Mouse (Mus musculus) neural tube, embryonic 11.5 days (tissue): ENCODE results near the gene Ccdc73. TPM values are rescaled to one million over a fixed set of nuclear protein-coding genes. Genes with fewer than 3 reads are reported as not detected.
"Not testable (repeated sequence)": the region's sequence is repeated elsewhere in the genome, so short reads cannot be mapped to it uniquely, and the experiment has no call there.

ENCODE experiments used
- ATAC-seq: fragments of 200-750 bp; cut with Nextera tagmentation; 2 replicates; pipeline ENCODE4 v1.8.0; 2017; ENCODE audit warnings: moderate number of reproducible peaks, mild to moderate bottlenecking, moderate TSS enrichment, moderate library complexity; ENCODE audit not compliant: insufficient read depth, low FRiP score, low TSS enrichment
- DNase-seq: peaks from one replicate; pipeline ENCODE4 v3.0.0-alpha.2; 2015; ENCODE audit warnings: low spot score
- H3K27ac ChIP-seq: fragments of 300-500 bp; sonication (generic); 2 replicates; pipeline ENCODE4 v1.5.1; 2014; ENCODE audit warnings: low read depth, mild to moderate bottlenecking, low read length
- H3K27me3 ChIP-seq: fragments of 300-500 bp; sonication (generic); 2 replicates; pipeline ENCODE4 v1.6.1; 2014; ENCODE audit warnings: mild to moderate bottlenecking, low read length, mixed read lengths; ENCODE audit not compliant: control insufficient read depth, insufficient read depth
- H3K36me3 ChIP-seq: fragments of 300-500 bp; sonication (generic); 2 replicates; pipeline ENCODE4 v1.6.1; 2014; ENCODE audit warnings: mild to moderate bottlenecking, low read length, moderate library complexity, mixed read lengths; ENCODE audit not compliant: control insufficient read depth, insufficient read depth
- H3K4me1 ChIP-seq: fragments of 300-500 bp; sonication (generic); 2 replicates; pipeline ENCODE4 v1.6.1; 2014; ENCODE audit warnings: low read length, mixed read lengths; ENCODE audit not compliant: control insufficient read depth, insufficient read depth
- H3K4me2 ChIP-seq: fragments of 300-500 bp; sonication (generic); 2 replicates; pipeline ENCODE4 v1.6.1; 2014; ENCODE audit warnings: low read depth, mild to moderate bottlenecking, moderate library complexity
- H3K4me3 ChIP-seq: fragments of 300-500 bp; sonication (generic); 2 replicates; pipeline ENCODE4 v1.5.1; 2014; ENCODE audit warnings: low read depth, low read length
- H3K9ac ChIP-seq: fragments of 300-500 bp; sonication (generic); 2 replicates; pipeline ENCODE4 v1.6.1; 2014; ENCODE audit warnings: mild to moderate bottlenecking, low read length
- H3K9me3 ChIP-seq: fragments of 300-500 bp; sonication (generic); 2 replicates; pipeline ENCODE4 v1.6.1; 2016; ENCODE audit warnings: low read length; ENCODE audit not compliant: control insufficient read depth
- WGBS: fragments of 180-500 bp; shearing (Covaris S2); extraction: QIAGEN DNeasy Blood & Tissue Kit; methylation state at CpG from one replicate; pipeline ENCODE4 v1.1.7; 2014; 5-methylcytosine and 5-hydroxymethylcytosine counted together
- polyA plus RNA-seq: library from polyadenylated mRNA; unstranded; fragments of >200 nt; fragmentation: Nextera tagmentation; extraction: Ambion mirVana; gene quantifications from 2 replicates; pipeline ENCODE4 v1.2.1, GENCODE M21; 2014

Ccdc73 gene
- polyA plus RNA-seq, 1 experiment from 2014 or later, result 7.1 TPM

DNA sequence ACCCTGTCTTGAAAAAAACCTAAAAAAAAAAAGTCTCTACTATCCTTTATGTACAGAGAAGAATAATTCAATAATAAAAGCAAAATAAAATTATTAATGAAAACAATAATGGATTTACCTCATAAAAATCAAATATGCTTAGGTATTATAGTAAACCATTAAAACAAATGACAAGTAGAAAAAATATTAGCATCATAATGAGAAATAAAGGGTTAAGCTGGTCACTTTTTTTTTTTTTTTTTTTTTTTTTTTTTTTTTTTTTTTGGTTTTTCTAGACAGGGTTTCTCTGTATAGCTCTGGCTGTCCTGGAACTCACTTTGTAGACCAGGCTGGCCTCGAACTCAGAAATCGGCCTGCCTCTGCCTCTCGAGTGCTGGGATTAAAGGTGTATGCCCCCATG is 9.5 kb upstream of the Ccdc73 start:
- not testable (repeated sequence) for H3K9me3 ChIP-seq, H3K4me1 ChIP-seq, ATAC-seq, DNase-seq, H3K4me3 ChIP-seq, H3K4me2 ChIP-seq, H3K9ac ChIP-seq, H3K27ac ChIP-seq, H3K36me3 ChIP-seq, H3K27me3 ChIP-seq
- WGBS, result 94% methylated on average over 3 of the region's 3 CpGs

DNA sequence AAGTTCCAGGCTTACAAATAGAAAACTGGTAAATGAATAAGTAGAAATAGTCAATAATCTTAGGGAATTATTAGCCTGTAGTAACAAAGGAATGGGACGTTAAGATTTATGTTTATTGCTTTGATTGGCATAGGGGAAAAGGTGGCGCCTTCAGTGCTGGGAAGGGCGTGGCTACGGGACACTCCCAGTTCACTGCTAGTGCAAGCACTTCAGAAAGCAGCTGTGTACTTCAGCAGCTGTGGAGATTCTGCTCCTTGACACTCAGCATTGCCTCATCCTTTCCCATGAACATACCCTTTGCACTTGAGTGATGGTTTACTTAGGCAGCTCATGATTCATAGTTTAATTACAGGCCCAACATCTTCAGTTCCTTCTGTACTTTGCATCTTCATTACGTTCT is 8.5 kb upstream of the Ccdc73 start:
- Histone ChIP-seq H3K9ac (no peak overlapping the region), H3K4me2 (no peak overlapping the region), H3K27me3 (no peaks in the 10 kb centered on the region), H3K36me3 (no peaks in the 10 kb centered on the region), H3K4me1 (no peaks in the 10 kb centered on the region), H3K27ac (no peak overlapping the region), H3K4me3 (no peak overlapping the region), H3K9me3 (no peaks in the 10 kb centered on the region)
- ATAC-seq, result no peak
- 74% methylated on average over 5 of the region's 5 CpGs for WGBS
- DNase-seq, result no peak

DNA sequence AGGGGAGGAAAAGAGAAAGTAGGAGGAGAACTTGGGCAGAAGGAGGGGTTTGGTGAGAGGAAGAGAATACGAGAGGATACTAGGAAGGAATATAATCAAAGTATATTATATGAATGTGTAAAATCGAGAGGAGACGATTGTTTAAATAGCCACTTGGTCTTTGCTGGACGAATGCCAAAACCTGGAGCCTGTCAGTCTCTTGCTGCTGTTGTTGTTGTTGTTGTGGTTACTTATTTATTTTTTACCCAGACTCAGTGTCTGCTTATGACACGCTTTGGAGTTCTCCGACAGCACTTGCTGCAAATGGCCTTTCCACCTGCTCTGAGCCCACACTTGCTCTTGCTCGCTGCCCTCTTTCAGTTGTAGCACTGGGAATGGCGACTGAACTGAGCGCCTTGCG is 7.2 kb upstream of the Ccdc73 start:
- H3K27me3 ChIP-seq, result no peaks in the 10 kb centered on the region
- H3K4me3 ChIP-seq, result no peak overlapping the region
- 88% methylated on average over 10 of the region's 10 CpGs for WGBS
- no peak for DNase-seq
- no peak for ATAC-seq
- H3K4me2 ChIP-seq, result no peak overlapping the region
- no peaks in the 10 kb centered on the region for H3K9me3 ChIP-seq
- no peak overlapping the region for H3K27ac ChIP-seq
- H3K4me1 ChIP-seq, result no peaks in the 10 kb centered on the region
- no peak overlapping the region for H3K9ac ChIP-seq
- H3K36me3 ChIP-seq, result no peaks in the 10 kb centered on the region

DNA sequence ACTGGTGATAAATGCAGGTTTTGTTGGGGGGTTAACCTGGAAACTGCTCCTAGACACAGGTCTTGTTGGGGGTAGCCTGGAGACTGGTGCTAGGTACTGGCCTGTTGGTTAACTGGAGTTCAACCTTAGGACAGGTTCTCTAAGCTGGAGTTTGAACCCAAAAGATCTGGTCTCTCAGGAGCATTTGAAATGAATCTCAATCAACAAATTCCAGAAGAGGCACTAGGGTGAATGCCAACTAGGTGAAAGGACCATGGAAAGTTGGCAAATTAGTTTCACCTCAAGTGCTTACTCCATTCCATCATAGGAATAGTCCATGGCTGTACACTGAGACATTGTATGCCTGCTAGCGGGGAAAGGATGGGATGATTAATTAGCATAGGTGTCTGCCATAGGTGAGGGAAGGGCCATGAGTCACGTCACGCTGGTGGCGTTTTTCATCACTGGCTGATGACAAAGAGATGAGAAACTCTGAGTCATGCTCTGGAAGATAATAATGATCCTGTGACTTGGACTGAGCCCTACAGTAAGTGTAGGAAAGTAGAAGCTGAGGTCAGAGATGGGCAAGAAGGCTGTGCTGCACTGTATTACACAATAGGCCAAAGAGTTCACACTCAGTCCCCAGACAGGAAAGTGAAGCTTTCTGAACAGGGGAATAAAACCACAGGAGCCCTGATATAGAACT is 3.3 kb upstream of the Ccdc73 start:
- no peak for DNase-seq
- Histone ChIP-seq H3K27me3 (no peaks in the 10 kb centered on the region), H3K4me1 (no peaks in the 10 kb centered on the region), H3K9me3 (no peaks in the 10 kb centered on the region), H3K4me3 (no peak overlapping the region), H3K27ac (no peak overlapping the region), H3K36me3 (no peaks in the 10 kb centered on the region), H3K4me2 (no peak overlapping the region), H3K9ac (no peak overlapping the region)
- no peak for ATAC-seq
- WGBS, result 90% methylated on average over 4 of the region's 4 CpGs

DNA sequence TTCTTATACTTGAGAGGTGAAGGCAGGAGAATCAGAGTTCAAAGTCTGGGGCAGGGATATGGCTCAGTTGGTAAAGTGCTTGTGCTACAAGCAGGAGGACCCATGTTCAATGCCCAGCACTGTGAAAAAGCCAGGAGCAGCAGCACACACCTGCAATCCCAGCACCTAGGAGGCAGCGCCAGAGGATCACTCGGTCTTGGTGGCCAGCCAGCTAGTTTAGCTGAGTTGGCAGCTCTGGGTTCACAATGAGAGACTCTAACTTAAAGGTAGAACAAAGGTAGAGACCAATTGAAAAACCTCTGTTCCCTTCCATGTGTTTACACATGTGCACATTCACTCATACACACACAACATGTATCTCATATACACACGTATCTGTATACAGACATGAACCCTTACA is 1.5 kb downstream of the Ccdc73 start:
- no peak overlapping the region for H3K4me3 ChIP-seq
- no peak for DNase-seq
- H3K36me3 ChIP-seq, result no peaks in the 10 kb centered on the region
- no peak overlapping the region for H3K9ac ChIP-seq
- WGBS, result 91% methylated on average over 3 of the region's 3 CpGs
- H3K4me1 ChIP-seq, result no peaks in the 10 kb centered on the region
- ATAC-seq, result no peak
- H3K4me2 ChIP-seq, result no peak overlapping the region
- H3K9me3 ChIP-seq, result no peaks in the 10 kb centered on the region
- H3K27ac ChIP-seq, result no peak overlapping the region
- H3K27me3 ChIP-seq, result no peaks in the 10 kb centered on the region

DNA sequence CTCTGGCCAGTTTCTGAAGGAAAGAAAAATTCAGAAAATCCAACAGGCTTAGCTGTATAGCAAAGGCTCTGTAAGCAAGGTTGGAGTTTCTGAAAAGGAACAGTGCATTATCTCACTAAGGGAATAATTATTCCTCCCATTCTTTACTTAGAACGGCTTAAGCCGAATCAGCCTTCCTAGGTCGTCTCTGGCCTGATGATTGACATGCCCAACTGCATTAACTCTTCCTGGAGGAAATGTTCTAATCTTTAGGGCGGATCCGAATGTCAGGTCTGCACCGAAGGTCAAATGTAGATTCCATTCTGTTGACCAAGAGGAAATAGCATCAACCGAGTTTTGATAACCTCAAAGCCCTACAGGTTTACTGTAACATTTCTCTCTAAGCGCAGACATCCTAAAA is 11.2 kb downstream of the Ccdc73 start:
- Histone ChIP-seq H3K27ac (no peak overlapping the region), H3K4me2 (no peak overlapping the region), H3K27me3 (no peaks in the 10 kb centered on the region), H3K4me3 (no peak overlapping the region), H3K9me3 (no peaks in the 10 kb centered on the region), H3K4me1 (no peaks in the 10 kb centered on the region), H3K9ac (no peak overlapping the region), H3K36me3 (no peaks in the 10 kb centered on the region)
- 92% methylated on average over 8 of the region's 8 CpGs for WGBS
- DNase-seq (no peak), ATAC-seq (no peak)

DNA sequence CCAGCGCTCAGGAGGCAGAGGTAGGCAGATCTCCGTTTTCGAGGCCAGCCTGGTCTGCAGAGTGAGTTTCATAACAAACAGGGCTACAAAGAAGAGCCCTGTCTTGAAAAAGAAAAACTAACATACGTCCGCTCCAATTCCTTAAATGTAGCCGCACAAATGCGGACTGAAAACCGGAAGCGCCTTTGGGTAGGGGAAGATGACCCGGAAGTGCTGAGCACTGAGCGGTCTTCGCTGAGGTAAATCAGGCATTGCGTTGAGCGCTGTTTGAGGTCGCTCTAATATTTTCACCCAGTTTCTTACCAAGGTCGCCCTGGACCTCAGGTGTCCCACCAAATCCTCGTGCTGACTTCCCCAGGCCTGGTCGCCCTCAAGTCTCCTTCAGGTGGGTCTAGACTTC is 18.5 kb downstream of the Ccdc73 start:
- Histone ChIP-seq H3K4me2 (no peak overlapping the region), H3K27ac (no peak overlapping the region), H3K9ac (no peak overlapping the region), H3K27me3 (no peaks in the 10 kb centered on the region), H3K36me3 (no peaks in the 10 kb centered on the region), H3K4me1 (no peaks in the 10 kb centered on the region), H3K9me3 (no peaks in the 10 kb centered on the region), H3K4me3 (no peak overlapping the region)
- no peak for DNase-seq
- 92% methylated on average over 18 of the region's 18 CpGs for WGBS
- no peak for ATAC-seq

DNA sequence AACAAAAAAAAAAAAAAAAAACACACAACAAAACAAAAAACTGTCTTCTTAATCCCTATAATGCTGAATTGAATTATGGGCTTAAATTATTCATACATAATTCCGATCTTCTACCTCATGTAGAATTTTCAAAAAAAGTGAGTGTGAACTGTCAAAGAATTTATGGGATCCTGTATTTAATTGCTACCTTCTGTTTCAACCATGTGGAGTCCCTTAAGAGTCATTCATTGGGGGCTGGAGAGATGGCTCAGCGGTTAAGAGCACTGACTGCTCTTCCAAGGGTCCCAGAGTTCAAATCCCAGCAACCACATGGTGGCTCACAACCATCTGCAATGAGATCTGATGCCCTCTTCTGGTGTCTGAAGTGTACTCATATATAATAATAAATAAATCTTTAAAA is 19.7 kb downstream of the Ccdc73 start:
- H3K4me3 ChIP-seq, H3K4me1 ChIP-seq, ATAC-seq, H3K36me3 ChIP-seq, H3K9ac ChIP-seq, H3K27me3 ChIP-seq, H3K4me2 ChIP-seq, H3K9me3 ChIP-seq, DNase-seq, H3K27ac ChIP-seq: not testable (repeated sequence)
- WGBS, result 58% methylated on average over 2 of the region's 2 CpGs

DNA sequence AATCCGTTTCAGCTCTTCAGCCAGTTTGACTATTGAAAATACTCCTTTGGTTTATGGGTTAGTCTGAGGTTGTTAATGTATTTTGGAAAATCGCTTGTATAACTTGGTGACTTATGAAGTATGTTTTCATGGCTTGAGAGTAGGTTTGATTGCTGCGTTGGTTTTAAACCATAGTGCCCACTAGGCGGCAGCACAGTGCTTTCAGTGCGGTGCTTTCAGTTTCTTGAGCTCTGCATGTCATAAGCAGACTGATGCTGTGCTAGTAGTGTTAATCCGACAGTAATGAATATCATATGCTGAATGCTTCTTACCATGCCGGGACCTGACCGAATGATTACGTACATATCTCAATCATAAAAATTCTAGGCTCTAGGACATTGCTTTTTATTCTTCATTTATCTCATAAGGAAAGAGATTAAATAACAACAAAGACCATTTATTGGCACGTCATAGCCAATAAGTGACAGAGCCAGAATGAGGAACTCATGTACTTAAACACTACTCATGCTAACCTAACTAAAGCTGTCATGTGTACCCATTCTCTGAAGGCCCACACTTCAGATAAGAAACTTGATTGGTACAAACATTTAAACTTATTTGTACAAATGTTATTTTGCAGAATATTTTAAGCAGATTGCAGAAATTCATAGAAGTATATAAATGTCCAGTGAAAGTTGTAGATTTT is 20.4 kb downstream of the Ccdc73 start:
- Histone ChIP-seq H3K9ac (no peak overlapping the region), H3K36me3 (no peaks in the 10 kb centered on the region), H3K4me2 (no peak overlapping the region), H3K9me3 (no peaks in the 10 kb centered on the region), H3K4me3 (no peak overlapping the region), H3K4me1 (no peaks in the 10 kb centered on the region), H3K27me3 (no peaks in the 10 kb centered on the region), H3K27ac (no peak overlapping the region)
- no peak; the same call in 1 of the 2 replicates for ATAC-seq
- DNase-seq, result peak; percentile 84
- WGBS, result 25% methylated on average over 10 of the region's 10 CpGs
